Mouse (Mus musculus) ovary, postnatal 14 days (tissue): Measurements from ENCODE around the gene Adgra1.

Experiments used
- DNase-seq: peaks from one replicate; pipeline ENCODE4 v3.0.0; 2022; ENCODE audit warnings: low spot score

Adgra1 gene

DNA sequence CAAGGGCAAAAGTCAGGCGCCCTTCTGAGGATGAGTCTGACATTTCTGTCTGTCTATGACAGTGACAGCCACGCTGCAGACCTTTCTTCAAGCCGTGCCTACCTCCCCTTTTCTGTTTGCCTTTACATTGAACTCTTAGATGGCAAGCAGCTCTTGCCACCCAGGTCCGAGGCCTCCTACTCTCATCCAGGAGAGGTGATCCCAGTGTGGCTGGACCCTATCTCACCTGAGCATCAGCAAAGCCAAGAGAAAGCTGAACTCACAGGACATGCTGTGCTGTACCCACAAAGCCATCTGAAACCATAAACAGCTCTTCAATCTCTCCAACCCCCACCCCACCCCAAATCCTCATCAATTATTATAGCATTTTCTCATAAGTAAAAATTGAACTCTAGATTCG, 16.7 kb downstream of the Adgra1 start:
- DNase-seq, result no peak

DNA sequence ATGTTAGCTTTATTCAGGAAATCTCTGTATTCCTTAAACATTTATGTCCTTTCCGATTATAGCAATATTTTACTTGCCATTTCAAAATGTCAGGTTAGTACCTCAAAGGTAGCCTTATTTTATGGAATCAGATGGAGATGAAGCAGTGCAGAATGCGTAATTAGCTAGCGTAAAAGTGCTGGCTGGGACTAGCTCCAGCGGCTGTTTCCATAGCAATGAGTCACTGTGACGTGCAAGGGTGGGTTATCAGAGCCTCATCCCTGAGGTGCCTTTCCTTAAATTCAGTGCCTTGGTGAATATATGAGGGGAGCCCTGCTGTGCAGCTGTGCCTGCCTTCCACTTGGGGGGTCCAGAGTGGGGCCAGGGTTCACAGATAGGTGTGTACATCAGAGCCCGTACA, 17.1 kb downstream of the Adgra1 start:
- DNase-seq, result no peak

- DNase-seq, result no peak
These were observed 21.3 kb downstream of the Adgra1 start for GRCm38 (mm10) chr7:139855261-139855660.

DNA sequence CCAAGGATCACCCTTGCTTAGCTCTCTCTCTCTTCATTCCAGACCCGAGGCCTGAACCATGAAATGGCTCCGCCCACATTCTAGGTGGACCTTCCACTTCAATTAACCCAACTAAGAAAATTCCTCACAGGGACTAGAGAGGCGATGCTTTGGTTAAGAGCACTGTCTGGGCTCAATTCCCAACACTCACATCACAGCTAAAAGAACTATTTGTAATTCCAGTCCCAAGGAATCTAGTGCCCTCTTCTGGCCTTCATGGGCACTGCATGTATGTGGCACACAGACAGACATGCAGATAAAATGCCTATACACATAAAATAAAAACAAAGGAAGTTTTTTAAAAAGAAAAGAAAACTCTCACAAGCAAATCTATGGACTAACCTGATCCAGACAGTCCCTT, 27.4 kb downstream of the Adgra1 start:
- DNase-seq, result peak; percentile 50

DNA sequence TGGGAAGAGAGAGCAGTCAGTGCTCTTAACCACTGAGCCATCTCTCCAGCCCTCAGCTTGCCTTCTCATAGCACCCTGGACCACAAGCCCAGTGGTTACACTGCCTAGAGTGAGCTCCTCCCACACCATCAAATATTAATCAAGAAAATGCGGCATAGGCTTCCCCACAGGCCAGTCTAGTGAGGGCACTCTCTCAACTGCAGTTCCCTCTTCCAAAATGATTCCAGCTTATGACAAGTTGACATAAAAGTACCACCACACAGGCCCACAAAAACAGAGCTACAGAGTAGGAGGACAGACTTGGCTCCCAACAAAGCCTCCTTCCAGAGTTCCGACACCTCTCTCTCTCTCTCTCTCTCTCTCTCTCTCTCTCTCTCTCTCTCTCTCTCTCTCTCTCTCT, 29.1 kb downstream of the Adgra1 start:
- no peak for DNase-seq

- DNase-seq, result peak; percentile 4
These were observed 30.3 kb downstream of the Adgra1 start for GRCm38 (mm10) chr7:139864253-139864652.

GRCm38 (mm10) chr7:139864871-139865270, 30.9 kb downstream of the Adgra1 start:
- DNase-seq, result no peak

DNA sequence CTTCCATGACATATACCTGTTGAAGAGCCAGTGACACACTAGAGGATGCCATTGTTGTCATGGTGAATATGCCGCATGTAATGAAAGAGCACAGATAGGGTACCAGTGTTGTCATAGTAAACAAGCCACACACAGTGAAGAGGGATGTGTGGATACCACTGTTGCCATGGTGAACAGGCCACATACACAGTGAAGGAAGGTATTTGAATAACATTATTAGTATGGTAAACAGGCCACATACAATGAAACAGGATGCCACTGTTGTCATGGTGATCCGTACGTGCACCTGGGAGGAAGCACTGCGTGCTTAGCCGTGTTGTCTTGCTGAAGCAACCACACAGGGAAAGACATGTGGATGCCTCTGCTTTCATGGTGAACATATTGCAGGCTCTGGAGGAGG, 37.0 kb downstream of the Adgra1 start:
- DNase-seq, result no peak

DNA sequence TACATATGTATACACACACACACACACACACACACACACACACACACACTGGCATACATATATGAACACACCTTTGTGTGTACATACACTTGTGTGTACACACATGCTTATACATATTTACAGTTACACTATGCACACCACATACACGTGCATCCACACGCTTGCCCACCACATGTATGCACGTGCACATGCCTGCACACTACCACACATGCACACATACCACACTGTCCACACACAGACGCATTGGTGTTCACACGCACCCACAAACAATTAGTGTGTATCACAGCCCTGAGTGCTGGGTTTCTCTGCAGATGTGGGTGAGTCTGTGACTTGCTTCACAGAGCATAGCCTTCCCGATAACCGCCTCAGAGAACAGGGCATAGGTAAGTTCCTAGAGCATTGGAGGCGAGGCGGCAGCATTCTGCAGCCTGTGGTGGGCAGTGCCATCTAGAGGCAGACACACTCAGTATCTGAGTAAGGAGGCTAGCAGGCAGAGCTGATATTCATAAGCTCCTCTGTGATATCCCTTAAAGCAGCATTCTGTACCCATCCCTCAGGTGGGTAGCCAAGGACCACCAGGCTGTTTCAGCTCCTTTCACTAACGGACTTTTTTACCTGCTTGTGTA, 43.3 kb downstream of the Adgra1 start:
- no peak for DNase-seq

DNA sequence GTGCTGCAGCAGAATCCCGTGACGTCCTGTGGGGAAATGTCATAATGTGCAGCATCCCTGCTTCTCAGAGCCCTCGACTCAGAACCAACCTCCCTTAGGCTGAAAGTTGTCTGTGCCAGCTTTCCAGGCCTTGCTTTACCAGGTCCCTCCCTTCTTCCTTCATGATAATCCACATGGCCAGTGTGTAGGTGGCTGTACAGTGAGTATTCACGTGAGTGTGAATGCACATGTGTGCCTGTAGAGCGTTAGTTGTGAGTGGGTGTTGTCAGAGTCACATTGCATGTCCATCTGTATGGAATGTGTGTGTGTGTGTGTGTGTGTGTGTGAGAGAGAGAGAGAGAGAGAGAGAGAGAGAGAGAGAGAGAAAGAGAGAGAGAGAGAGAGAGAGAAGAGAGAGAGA, 44.1 kb downstream of the Adgra1 start:
- DNase-seq, result no peak

DNA sequence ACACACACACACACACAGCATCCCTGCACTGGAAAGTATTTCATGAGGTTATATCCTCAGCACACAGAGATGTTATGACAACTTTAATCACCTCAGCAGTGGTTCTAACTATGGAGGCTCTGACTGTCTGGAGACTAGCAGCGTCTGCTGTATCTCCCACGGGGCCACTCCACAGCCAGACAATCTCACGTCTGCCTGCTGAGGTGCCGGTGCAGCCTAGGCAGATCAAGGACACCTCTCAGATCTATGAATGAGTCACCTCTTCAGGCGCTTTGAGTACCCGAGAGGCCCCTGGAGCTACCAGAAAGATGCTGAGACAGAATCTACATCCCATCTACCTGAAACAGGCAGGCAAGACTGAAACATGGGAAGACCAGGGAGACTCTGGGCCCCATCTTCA, 44.6 kb downstream of the Adgra1 start:
- DNase-seq, result no peak

DNA sequence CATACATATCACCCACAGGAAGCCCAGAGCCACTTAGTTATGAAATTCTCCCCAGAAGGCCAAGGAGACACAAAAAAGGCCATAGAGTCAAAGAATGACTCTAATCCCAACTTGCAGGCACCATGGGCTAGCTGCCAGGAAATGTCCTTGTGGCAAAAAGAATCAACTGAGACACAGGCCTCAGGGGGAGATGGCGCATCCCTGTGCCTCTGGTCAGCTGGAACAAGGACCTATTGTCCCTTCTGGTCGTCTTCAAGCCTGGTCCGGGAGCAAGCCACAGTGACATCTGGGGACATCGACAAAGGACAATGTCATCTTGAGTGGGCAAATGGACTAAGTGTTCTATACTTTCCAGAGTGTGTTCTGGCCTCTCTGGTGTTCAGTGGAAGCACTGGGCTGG, 49.6 kb downstream of the Adgra1 start:
- DNase-seq, result no peak

GRCm38 (mm10) chr7:139891779-139892178, 57.8 kb downstream of the Adgra1 start:
- DNase-seq, result no peak

DNA sequence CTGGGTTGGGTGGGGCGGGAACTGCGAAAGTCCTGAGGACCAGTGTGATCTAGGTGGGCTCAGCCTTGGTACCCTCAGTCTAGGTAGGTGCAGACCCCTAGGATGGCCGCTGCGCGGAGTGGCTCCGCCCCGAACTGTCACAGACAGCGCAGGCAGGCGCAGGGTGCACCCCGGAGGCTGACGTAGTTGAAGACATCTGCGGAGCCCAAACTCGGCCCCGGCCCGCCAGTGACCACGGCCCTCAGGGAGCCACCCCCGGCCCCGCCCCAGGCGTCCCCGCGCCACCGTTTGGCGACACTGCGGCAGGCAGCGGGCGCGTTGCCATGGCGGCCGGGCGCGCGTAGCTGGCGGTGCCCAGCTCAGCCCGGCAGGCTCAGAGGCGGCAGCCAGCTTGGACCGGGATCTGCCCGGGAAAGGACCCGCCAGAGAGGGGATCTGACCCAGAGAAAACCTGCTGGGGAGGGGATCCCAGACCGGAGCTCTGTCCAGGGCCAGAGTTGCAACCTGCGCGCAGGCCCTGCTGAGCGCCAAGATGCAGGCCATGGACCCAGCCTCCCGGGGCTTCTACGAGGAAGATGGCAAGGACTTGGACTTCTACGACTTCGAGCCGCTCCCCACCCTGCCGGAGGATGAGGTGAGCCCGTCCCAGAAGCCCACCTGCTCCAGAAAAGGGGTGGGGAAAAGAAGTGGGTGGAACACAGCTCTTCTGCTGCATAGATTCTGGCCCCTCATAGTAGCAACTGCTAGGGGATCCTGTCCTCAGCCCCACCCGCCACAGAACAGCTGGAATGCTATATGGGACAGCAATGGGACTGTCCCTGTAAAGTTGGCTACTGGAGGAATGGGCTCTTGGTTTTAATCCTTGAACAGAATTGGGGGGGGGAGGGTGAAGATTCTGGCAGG, 60.9 kb downstream of the Adgra1 start, which contains the start of gene Kndc1:
Kndc1 (plus strand) TSS at position 42 of the 903 bp plus-strand sequence.
- no peak for DNase-seq

- no peak for DNase-seq
These were observed 62.3 kb downstream of the Adgra1 start for GRCm38 (mm10) chr7:139896271-139896670.

DNA sequence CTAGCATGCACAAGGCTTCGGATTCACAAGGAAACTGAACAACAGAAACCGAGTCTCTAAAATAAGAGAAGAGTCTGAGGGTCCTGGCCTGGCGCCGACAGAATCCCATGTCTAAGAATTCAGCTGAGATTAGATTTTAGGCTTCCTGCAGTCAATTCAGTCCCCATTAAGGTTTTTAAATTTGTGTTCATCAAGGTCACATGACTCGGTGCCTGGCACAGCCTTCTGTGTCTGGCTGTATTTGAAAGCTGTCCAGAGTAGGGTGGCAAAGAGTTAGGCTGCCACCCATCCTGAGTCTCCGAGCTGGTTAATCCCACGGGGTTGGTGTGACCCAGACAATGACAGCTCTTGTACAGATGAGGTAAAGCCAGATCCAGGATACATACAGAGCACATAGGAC, 62.8 kb downstream of the Adgra1 start:
- no peak for DNase-seq

GRCm38 (mm10) chr7:139898606-139899005, 64.6 kb downstream of the Adgra1 start:
- no peak for DNase-seq

DNA sequence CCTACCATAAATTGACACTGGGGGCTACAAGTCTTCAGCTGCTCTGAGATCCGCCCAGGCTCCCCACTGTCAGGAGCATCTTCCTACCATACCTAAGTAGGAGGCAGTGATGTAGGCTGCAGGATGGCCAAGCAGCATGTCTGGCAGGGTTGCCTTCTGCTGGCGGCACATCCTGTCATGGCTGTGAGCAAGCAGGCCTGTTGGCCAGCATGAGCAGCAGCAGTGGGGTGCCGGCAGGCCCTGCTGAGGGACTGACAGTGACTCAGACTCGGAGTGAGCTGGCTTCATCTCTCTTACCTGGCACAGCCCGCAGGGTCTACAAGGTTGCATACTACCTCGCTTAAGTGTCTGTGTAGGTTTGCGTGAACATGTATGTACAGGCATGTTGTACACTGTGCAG, 65.5 kb downstream of the Adgra1 start:
- no peak for DNase-seq

DNA sequence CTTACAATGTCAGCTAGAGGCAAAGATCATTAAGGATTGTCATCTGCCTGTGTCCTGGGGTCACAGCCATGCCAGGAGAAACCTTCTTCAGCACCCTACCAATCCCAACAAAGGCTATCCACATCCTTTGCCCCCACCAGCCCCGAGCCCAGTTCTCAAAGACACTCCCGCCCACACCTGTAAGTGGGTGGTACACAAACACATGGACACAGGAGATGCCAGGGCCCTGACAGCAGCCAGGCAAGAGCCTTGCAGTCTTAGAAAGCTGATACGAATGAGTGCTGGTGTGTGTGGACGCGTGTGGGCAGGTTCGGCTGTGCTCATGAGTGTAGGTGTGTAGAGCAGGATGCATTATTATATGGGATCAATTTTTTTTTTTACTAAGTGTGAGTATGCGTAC, 66.5 kb downstream of the Adgra1 start:
- DNase-seq, result no peak

- DNase-seq, result no peak
These were observed 66.9 kb downstream of the Adgra1 start for GRCm38 (mm10) chr7:139900896-139901295.

GRCm38 (mm10) chr7:139901981-139902380, 68.0 kb downstream of the Adgra1 start:
- DNase-seq, result no peak

DNA sequence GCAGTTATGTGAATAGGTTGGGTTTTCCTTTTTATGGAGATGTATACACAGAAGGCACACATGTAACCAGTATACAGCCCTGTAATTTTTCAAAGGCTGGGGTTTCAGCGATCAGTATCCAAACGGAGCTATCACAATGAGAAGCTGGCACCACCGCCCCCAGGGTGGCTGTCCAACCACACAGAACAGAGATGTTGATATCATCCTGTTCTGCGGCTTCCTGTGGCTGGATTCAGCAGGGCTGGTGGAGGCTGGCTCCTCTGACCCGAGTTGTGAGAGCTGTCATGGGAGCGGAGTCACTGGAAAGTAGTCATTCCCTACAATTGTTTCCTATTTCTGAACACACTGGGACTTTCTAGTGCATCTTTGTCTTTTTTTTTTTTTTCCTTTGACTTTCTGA, 71.3 kb downstream of the Adgra1 start:
- DNase-seq, result no peak

DNA sequence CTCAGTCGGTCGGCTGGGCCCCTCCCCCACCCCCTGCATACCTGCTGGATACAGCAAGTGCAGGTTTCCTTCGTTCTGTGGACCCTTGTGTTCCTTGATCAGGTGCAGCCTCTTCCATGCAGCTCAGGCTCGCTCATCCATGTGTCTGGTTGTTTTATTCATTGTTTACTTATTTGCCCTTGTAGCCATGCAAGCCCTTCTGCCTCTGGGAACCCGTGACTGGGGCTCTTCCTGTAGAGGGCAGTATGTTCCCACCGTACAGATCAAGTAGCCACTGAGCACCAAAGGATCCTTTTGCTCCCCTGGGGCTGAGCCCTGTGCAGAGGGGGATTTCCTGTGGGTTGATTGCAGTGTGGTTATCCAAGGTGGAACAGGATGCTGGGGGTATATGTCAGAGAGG, 71.7 kb downstream of the Adgra1 start:
- DNase-seq, result no peak

DNA sequence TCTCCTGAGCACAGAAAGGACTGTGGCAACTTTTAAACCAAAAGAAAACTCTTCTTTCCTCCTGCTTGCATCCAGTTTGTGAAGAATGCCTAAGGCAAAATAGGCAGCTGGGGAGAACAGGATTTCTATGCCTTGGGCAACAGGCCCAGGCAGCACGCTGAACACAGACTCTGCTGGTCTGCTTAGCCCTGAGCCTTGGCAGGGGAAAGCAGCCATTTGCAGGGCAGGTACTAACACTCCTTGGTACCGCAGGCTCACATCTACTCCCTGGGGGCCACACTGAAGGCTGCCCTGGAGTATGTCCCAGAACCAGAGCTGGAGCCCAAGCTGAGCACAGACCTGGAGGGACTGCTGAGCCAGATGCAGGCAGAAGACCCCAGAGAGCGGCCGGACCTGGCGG, 74.2 kb downstream of the Adgra1 start:
- no peak for DNase-seq
